ENCODE assay signal across 8 mouse cellular contexts in the genomic region with DNA sequence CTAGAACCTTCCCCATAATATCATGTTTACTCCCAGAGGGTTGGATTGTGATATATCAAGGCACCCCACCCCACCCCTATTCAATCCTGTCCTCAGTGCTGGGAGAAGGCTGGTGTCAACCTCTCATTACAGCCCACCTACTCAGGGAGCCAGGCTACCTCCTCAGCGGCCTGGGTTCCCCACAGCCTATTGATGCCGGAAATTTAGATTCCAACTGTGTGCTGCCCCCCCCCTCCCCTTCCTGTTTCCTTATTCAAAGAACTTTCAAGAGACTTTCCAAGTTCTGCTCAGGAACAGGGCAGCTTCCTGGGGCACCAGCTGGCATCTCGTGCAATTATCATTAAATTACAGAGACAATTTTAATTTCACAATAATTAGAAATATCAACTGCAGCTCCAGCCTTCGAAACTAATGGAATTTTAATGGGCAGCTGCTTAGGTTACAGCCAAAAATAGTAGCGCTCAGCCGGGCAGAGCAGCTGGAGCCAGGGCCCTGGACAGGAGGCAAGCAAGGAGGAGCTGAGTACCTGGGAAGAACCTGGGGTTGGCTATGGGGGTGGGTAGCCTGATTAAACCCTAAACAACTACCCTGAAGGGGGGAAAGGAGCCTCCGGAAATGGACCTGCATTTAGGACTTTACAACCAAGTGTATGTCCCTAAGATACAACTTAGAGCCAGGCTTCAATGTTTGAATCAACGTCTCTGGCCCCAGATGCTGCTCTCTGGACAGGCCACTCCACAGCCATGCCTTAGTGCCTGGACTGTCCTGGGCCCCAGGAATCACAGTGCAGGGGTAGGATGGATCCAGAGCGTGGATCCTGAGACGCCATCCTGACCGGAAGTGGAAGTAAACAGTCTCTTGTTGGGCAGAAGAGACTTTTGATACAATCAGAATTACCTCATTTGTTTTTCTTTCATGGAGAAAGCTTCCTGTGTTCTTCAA. TPM values are rescaled to one million over a fixed set of nuclear protein-coding genes. Genes with fewer than 3 reads are reported as not detected.
DNase-seq lines count a peak whose midpoint lies in the region; ATAC-seq and TF ChIP-seq lines count a peak whose summit lies in the region.

No protein-coding gene starts in this region.

- TF ChIP-seq CTCF in gastrocnemius, adult 2 months (IDR thresholded peaks at IDR 0.05), result no peak

- H3K4me3 ChIP-seq in gastrocnemius, adult 2 months, result peak overlapping the region; percentile 8; the same call in 1 of the 2 replicates
- H3K4me3 ChIP-seq in embryonic facial prominence, embryonic 14.5 days (ENCODE audit: low read depth, low read length), result no peak overlapping the region
- no peak overlapping the region for H3K4me3 ChIP-seq in hindbrain, embryonic 15.5 days

- no peak overlapping the region for H3K9ac ChIP-seq in embryonic facial prominence, embryonic 14.5 days (ENCODE audit: low read depth, low read length)
- no peak overlapping the region for H3K9ac ChIP-seq in hindbrain, embryonic 15.5 days

- peak overlapping the region; percentile 76 for H3K27ac ChIP-seq in gastrocnemius, adult 2 months
- H3K27ac ChIP-seq in embryonic facial prominence, embryonic 14.5 days (replicated peaks; ENCODE audit: low read depth, low read length), result peak overlapping the region; percentile 77
- peak overlapping the region; percentile 57 for H3K27ac ChIP-seq in hindbrain, embryonic 15.5 days (replicated peaks)

- no peaks in the 10 kb centered on the region for H3K36me3 ChIP-seq in embryonic facial prominence, embryonic 14.5 days (ENCODE audit: control insufficient read depth, insufficient read depth, low read length)
- H3K36me3 ChIP-seq in hindbrain, embryonic 15.5 days, result no peaks in the 10 kb centered on the region

- peaks cover 16% of the 10 kb centered on the region for H3K4me1 ChIP-seq in embryonic facial prominence, embryonic 14.5 days (ENCODE audit: control insufficient read depth, insufficient read depth, low read length)
- peaks cover 23% of the 10 kb centered on the region for H3K4me1 ChIP-seq in hindbrain, embryonic 15.5 days (replicated peaks)

- WGBS in embryonic facial prominence, embryonic 14.5 days, result 32% methylated on average over 11 of the region's 11 CpGs
- 41% methylated on average over 11 of the region's 11 CpGs for whole genome bisulfite sequencing in hindbrain, embryonic 15.5 days

- intact Hi-C loops in gastrocnemius, adult 2 months (cut with DNase I), result no loop called here
- intact Hi-C loops in gastrocnemius, postnatal 14 days (cut with DNase I; ENCODE audit: low total_unique reads), result no loop called here
- intact Hi-C loops in left cerebral cortex, postnatal 36 days (cut with DNase I), result no loop called here

- no peak overlapping the region for H3K4me2 ChIP-seq in embryonic facial prominence, embryonic 14.5 days (ENCODE audit: low read depth, low read length)
- H3K4me2 ChIP-seq in hindbrain, embryonic 15.5 days, result no peak overlapping the region

- peak; percentile 44; the same call in 1 of the 2 replicates for ATAC-seq in embryonic facial prominence, embryonic 14.5 days (ENCODE audit: low read depth)
- peak; percentile 74 for ATAC-seq in hindbrain, embryonic 15.5 days (ENCODE audit: low FRiP score, low read depth)
- ATAC-seq in erythroblast, adult 5-6 weeks (replicated peaks; ENCODE audit: low FRiP score, poor library complexity, severe bottlenecking), result no peak
- ATAC-seq in megakaryocyte, adult 5-6 weeks (ENCODE audit: poor library complexity, severe bottlenecking), result no peak

- H3K9me3 ChIP-seq in embryonic facial prominence, embryonic 14.5 days (ENCODE audit: control insufficient read depth, low read length), result no peaks in the 10 kb centered on the region
- no peaks in the 10 kb centered on the region for H3K9me3 ChIP-seq in hindbrain, embryonic 15.5 days

- DNase-seq in gastrocnemius, adult 2 months, result peak; percentile 70
- no peak for DNase-seq in gastrocnemius, postnatal 14 days
- peak; percentile 33 for DNase-seq in embryonic facial prominence, embryonic 14.5 days (ENCODE audit: low spot score)
- peak; percentile 33 for DNase-seq in lung, postnatal 14 days
- DNase-seq in left cerebral cortex, postnatal 36 days (ENCODE audit: low spot score in 2 of 2), result no peak

- no peaks in the 10 kb centered on the region for H3K27me3 ChIP-seq in embryonic facial prominence, embryonic 14.5 days (replicated peaks; ENCODE audit: control insufficient read depth, insufficient read depth, low read length)
- no peaks in the 10 kb centered on the region for H3K27me3 ChIP-seq in hindbrain, embryonic 15.5 days

RNA-seq across cellular contexts. Expression of gene Rgs12, which starts 17.5 kb away (rescaled TPM):
- total RNA-seq in gastrocnemius, adult 2 months (2021), result 1 to 10 TPM; 2.2 to 3.0 TPM
- total RNA-seq in gastrocnemius, postnatal 14 days (2021), result 1 to 10 TPM; 7.1 to 8.6 TPM
- polyA plus RNA-seq in embryonic facial prominence, embryonic 14.5 days (2014; fragmentation: Nextera tagmentation; extraction: Ambion mirVana), result 30.0 and 30.2 TPM in 2 replicates
- polyA plus RNA-seq in hindbrain, embryonic 15.5 days (2015; fragmentation: Nextera tagmentation; extraction: Ambion mirVana), result 42.7 and 44.8 TPM in 2 replicates
- total RNA-seq in erythroblast, adult 5-6 weeks (2015; ENCODE audit: low replicate concordance), result 6.7 and 13.6 TPM in 2 replicates
- total RNA-seq in erythroblast, adult 5-6 weeks (2017; ENCODE audit: low replicate concordance), result 23.3 and 25.0 TPM in 2 replicates
- total RNA-seq in left cerebral cortex, postnatal 36 days (2021), result 10 to 100 TPM; 51.1 to 55.7 TPM
- total RNA-seq in megakaryocyte, adult 5-6 weeks (2015), result 5.7 and 8.5 TPM in 2 replicates
- 6.2 and 7.1 TPM in 2 replicates for total RNA-seq in megakaryocyte, adult 5-6 weeks (2017)

RNA-seq across cellular contexts. Expression of gene Msantd1, which starts 24.0 kb away (rescaled TPM):
- 1 to 10 TPM in 1 of 2 experiments, under 1 TPM in 1; 0.33 to 1.1 TPM for total RNA-seq in gastrocnemius, adult 2 months (2021)
- total RNA-seq in gastrocnemius, postnatal 14 days (2021), result under 1 TPM; 0.10 to 0.29 TPM
- polyA plus RNA-seq in embryonic facial prominence, embryonic 14.5 days (2014; fragmentation: Nextera tagmentation; extraction: Ambion mirVana), result 0.60 and 1.3 TPM in 2 replicates
- 4.4 and 5.2 TPM in 2 replicates for polyA plus RNA-seq in hindbrain, embryonic 15.5 days (2015; fragmentation: Nextera tagmentation; extraction: Ambion mirVana)
- not detected in 2 replicates for total RNA-seq in erythroblast, adult 5-6 weeks (2015; ENCODE audit: low replicate concordance)
- total RNA-seq in erythroblast, adult 5-6 weeks (2017; ENCODE audit: low replicate concordance), result 8.2 TPM in 1 of 2 replicates, not detected in the other
- 1 to 10 TPM; 5.4 to 8.2 TPM for total RNA-seq in left cerebral cortex, postnatal 36 days (2021)
- 0.80 and 1.2 TPM in 2 replicates for total RNA-seq in megakaryocyte, adult 5-6 weeks (2015)
- 0.44 TPM in 1 of 2 replicates, not detected in the other for total RNA-seq in megakaryocyte, adult 5-6 weeks (2017)

Comparison
In these comparisons a context has a peak if more than half of its experiments do, and no peak if none do; other contexts are left out.
1. DNase-seq: peak in gastrocnemius, adult 2 months (single experiment), embryonic facial prominence, embryonic 14.5 days (single experiment) and lung, postnatal 14 days (single experiment); none in gastrocnemius, postnatal 14 days (single experiment) and left cerebral cortex, postnatal 36 days (0 of 2).
2. ATAC-seq: peak in embryonic facial prominence, embryonic 14.5 days (single experiment) and hindbrain, embryonic 15.5 days (single experiment); none in erythroblast, adult 5-6 weeks (single experiment) and megakaryocyte, adult 5-6 weeks (single experiment).
3. Peak in every context shown above with its lines, with median percentiles within 50 percentile points of each other: H3K27ac ChIP-seq.